ENCODE assay signal across 20 mouse cellular contexts in genomic region chr2:51747675-51748319, GRCm38 (mm10).
A peak's percentile ranks its signal among the peaks of the same experiment; 100 is the strongest.
DNase-seq lines count a peak whose midpoint lies in the region; ATAC-seq and TF ChIP-seq lines count a peak whose summit lies in the region.
"Had no signal": no experiment of that assay in that cellular context is flagged by ENCODE, and none has a peak within 500 bp of the region (broad histone marks: within the 10 kb centered on the region; RNA-seq: fewer than 3 reads in every experiment).

No protein-coding gene starts in this region.

- no peak overlapping the region for H3K4me3 ChIP-seq in forebrain, embryonic 16.5 days (replicated peaks; ENCODE audit: low read length)
- no peak overlapping the region for H3K4me3 ChIP-seq in forebrain, postnatal 0 days (ENCODE audit: low read depth, low read length)
- H3K4me3 ChIP-seq in hindbrain, embryonic 10.5 days, result no peak overlapping the region
- no peak overlapping the region for H3K4me3 ChIP-seq in hindbrain, postnatal 0 days (ENCODE audit: low read length)
- no peak overlapping the region for H3K4me3 ChIP-seq in neural tube, embryonic 14.5 days (ENCODE audit: low read depth, low read length)
- H3K4me3 ChIP-seq: embryonic facial prominence, embryonic 15.5 days; heart, embryonic 13.5 days; myocyte had no signal

- no peaks in the 10 kb centered on the region for H3K9me3 ChIP-seq in forebrain, embryonic 16.5 days (ENCODE audit: control insufficient read depth, low read length)
- no peaks in the 10 kb centered on the region for H3K9me3 ChIP-seq in forebrain, postnatal 0 days (ENCODE audit: low read length)
- no peaks in the 10 kb centered on the region for H3K9me3 ChIP-seq in hindbrain, embryonic 10.5 days
- H3K9me3 ChIP-seq in hindbrain, postnatal 0 days (ENCODE audit: low read length), result no peaks in the 10 kb centered on the region
- no peaks in the 10 kb centered on the region; the same call in 1 of the 2 replicates for H3K9me3 ChIP-seq in neural tube, embryonic 14.5 days (ENCODE audit: control insufficient read depth, low read length)
- H3K9me3 ChIP-seq: embryonic facial prominence, embryonic 15.5 days had no signal

- no peak overlapping the region for H3K4me2 ChIP-seq in forebrain, embryonic 16.5 days (ENCODE audit: low read length)
- H3K4me2 ChIP-seq in forebrain, postnatal 0 days (ENCODE audit: low read depth), result no peak overlapping the region
- H3K4me2 ChIP-seq in hindbrain, postnatal 0 days (ENCODE audit: low read depth, low read length), result no peak overlapping the region
- H3K4me2 ChIP-seq in neural tube, embryonic 14.5 days (ENCODE audit: low read depth, low read length), result no peak overlapping the region
- H3K4me2 ChIP-seq: embryonic facial prominence, embryonic 15.5 days; heart, embryonic 13.5 days had no signal

- H3K9ac ChIP-seq in forebrain, embryonic 16.5 days (replicated peaks; ENCODE audit: low read depth, low read length), result no peak overlapping the region
- no peak overlapping the region for H3K9ac ChIP-seq in forebrain, postnatal 0 days
- no peak overlapping the region for H3K9ac ChIP-seq in hindbrain, postnatal 0 days (replicated peaks; ENCODE audit: low read length)
- no peak overlapping the region for H3K9ac ChIP-seq in neural tube, embryonic 14.5 days (replicated peaks; ENCODE audit: low read depth, low read length)
- H3K9ac ChIP-seq: embryonic facial prominence, embryonic 15.5 days; heart, embryonic 13.5 days had no signal

- no peak for TF ChIP-seq CTCF in forebrain, postnatal 0 days (IDR thresholded peaks at IDR 0.05; ENCODE audit: low read depth)
- no peak for TF ChIP-seq CTCF in hindbrain, postnatal 0 days (IDR thresholded peaks at IDR 0.05; ENCODE audit: low read depth)

- H3K36me3 ChIP-seq in forebrain, embryonic 16.5 days (ENCODE audit: control insufficient read depth, insufficient read depth), result no peaks in the 10 kb centered on the region
- H3K36me3 ChIP-seq in forebrain, postnatal 0 days (ENCODE audit: insufficient read depth), result no peaks in the 10 kb centered on the region
- no peaks in the 10 kb centered on the region for H3K36me3 ChIP-seq in hindbrain, embryonic 10.5 days
- H3K36me3 ChIP-seq in hindbrain, postnatal 0 days (ENCODE audit: insufficient read depth, low read length), result no peaks in the 10 kb centered on the region
- no peaks in the 10 kb centered on the region for H3K36me3 ChIP-seq in neural tube, embryonic 14.5 days (ENCODE audit: control insufficient read depth, insufficient read depth, low read length)
- H3K36me3 ChIP-seq: embryonic facial prominence, embryonic 15.5 days; heart, embryonic 13.5 days had no signal

- H3K27me3 ChIP-seq in forebrain, embryonic 16.5 days (replicated peaks; ENCODE audit: control insufficient read depth, insufficient read depth, low read length), result no peaks in the 10 kb centered on the region
- no peaks in the 10 kb centered on the region for H3K27me3 ChIP-seq in forebrain, postnatal 0 days (ENCODE audit: insufficient read depth, low read length)
- H3K27me3 ChIP-seq in hindbrain, embryonic 10.5 days (ENCODE audit: insufficient read depth, poor library complexity, severe bottlenecking), result no peaks in the 10 kb centered on the region
- H3K27me3 ChIP-seq in hindbrain, postnatal 0 days (ENCODE audit: insufficient read depth, low read length), result no peaks in the 10 kb centered on the region
- no peaks in the 10 kb centered on the region for H3K27me3 ChIP-seq in neural tube, embryonic 14.5 days (ENCODE audit: control insufficient read depth, insufficient read depth, low read length)
- H3K27me3 ChIP-seq: embryonic facial prominence, embryonic 15.5 days; heart, embryonic 13.5 days had no signal

- 64% methylated on average over 7 of the region's 7 CpGs for WGBS in forebrain, embryonic 16.5 days
- 49% methylated on average over 7 of the region's 7 CpGs for WGBS in forebrain, postnatal 0 days
- 72% methylated on average over 7 of the region's 7 CpGs for WGBS in hindbrain, embryonic 10.5 days
- 46% methylated on average over 7 of the region's 7 CpGs for WGBS in hindbrain, postnatal 0 days
- WGBS in neural tube, embryonic 14.5 days, result 24% methylated on average over 7 of the region's 7 CpGs

- H3K27ac ChIP-seq in forebrain, embryonic 16.5 days (ENCODE audit: low read length), result no peak overlapping the region
- no peak overlapping the region for H3K27ac ChIP-seq in forebrain, postnatal 0 days (ENCODE audit: low read depth, low read length)
- H3K27ac ChIP-seq in hindbrain, embryonic 10.5 days, result peak overlapping the region; percentile 31; the same call in 1 of the 2 replicates
- H3K27ac ChIP-seq in hindbrain, postnatal 0 days, result no peak overlapping the region
- H3K27ac ChIP-seq in neural tube, embryonic 14.5 days (ENCODE audit: low read depth, low read length), result no peak overlapping the region
- H3K27ac ChIP-seq: embryonic facial prominence, embryonic 15.5 days; heart, embryonic 13.5 days had no signal

- no peak for DNase-seq in forebrain, postnatal 0 days
- DNase-seq in hindbrain, embryonic 10.5 days (ENCODE audit: low spot score), result no peak
- peak; percentile 20 for DNase-seq in hindbrain, postnatal 0 days (ENCODE audit: low spot score)
- no peak for DNase-seq in adrenal gland, adult 2 months
- DNase-seq in kidney, adult 8-10 months, result no peak
- DNase-seq: cerebellum, adult 8-10 months; gastrocnemius, postnatal 10 days; heart, adult 11 months; kidney, adult 9 months; kidney, postnatal 25 days; liver; right cerebral cortex, adult 18-20 months; thymus, postnatal 36 days had no signal

- H3K4me1 ChIP-seq in forebrain, embryonic 16.5 days (replicated peaks; ENCODE audit: control insufficient read depth, insufficient read depth, low read length), result peaks cover 5% of the 10 kb centered on the region
- no peaks in the 10 kb centered on the region for H3K4me1 ChIP-seq in forebrain, postnatal 0 days (ENCODE audit: insufficient read depth)
- H3K4me1 ChIP-seq in hindbrain, embryonic 10.5 days (replicated peaks), result peaks cover 21% of the 10 kb centered on the region
- no peaks in the 10 kb centered on the region for H3K4me1 ChIP-seq in hindbrain, postnatal 0 days (ENCODE audit: insufficient read depth, low read length)
- peaks cover 3% of the 10 kb centered on the region; the same call in 1 of the 2 replicates for H3K4me1 ChIP-seq in neural tube, embryonic 14.5 days (ENCODE audit: control insufficient read depth, insufficient read depth, low read length)
- H3K4me1 ChIP-seq: embryonic facial prominence, embryonic 15.5 days; heart, embryonic 13.5 days had no signal

- ATAC-seq in forebrain, embryonic 16.5 days, result peak; percentile 55; the same call in 1 of the 2 replicates
- no peak for ATAC-seq in forebrain, postnatal 0 days
- 0 out of 2 replicates have a peak, but pooled peaks have one; percentile 51 for ATAC-seq in hindbrain, postnatal 0 days
- peak; percentile 55; the same call in 1 of the 2 replicates for ATAC-seq in neural tube, embryonic 14.5 days (ENCODE audit: low read depth)
- ATAC-seq: inflammation-experienced regulatory T-cells, adult 6 months; lung, postnatal 0 days had no signal
